Mouse (Mus musculus): ENCODE results near the gene Lax1. TPM values are rescaled to one million over a fixed set of nuclear protein-coding genes. Genes with fewer than 3 reads are reported as not detected.
"Not testable (repeated sequence)": the region's sequence is repeated elsewhere in the genome, so short reads cannot be mapped to it uniquely, and the experiment has no call there.

The Lax1 gene
- 2.4 and 4.1 TPM in 2 replicates for polyA plus RNA-seq (2012; rRNA removed)

- DNase-seq (ENCODE audit: low spot score) = no peak
These were observed at the start of gene Lax1 for GRCm38 (mm10) chr1:133689897-133690296. Gene Lax1, minus strand, starts transcription at chr1:133690108.

DNA sequence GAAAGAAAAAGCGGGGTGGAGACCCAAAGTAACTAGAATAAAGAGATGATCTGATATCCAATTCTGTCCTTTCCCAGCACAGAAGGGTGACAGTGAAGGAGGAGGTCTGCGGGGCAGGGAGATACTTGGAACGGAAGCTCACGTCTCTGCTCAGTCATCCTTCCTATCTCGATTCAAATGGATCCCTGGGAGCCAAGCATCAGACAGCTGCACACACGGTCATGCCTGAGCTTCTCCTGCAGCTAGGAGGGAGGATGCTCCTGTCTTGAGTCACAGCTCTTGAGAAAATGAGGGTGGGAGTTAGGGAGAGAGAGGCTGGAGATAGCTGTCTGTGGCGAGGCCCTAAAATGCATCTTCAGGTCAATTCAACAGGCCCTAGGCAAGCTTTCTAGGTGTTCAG, 46.8 kb upstream of the Lax1 start:
- DNase-seq (ENCODE audit: low spot score) = no peak

- no peak for DNase-seq (ENCODE audit: low spot score)
These were observed 46.2 kb upstream of the Lax1 start for GRCm38 (mm10) chr1:133735995-133736652.

GRCm38 (mm10) chr1:133732814-133733213, 42.9 kb upstream of the Lax1 start:
- no peak for DNase-seq (ENCODE audit: low spot score)

- no peak for DNase-seq (ENCODE audit: low spot score)
These were observed 38.4 kb upstream of the Lax1 start for GRCm38 (mm10) chr1:133728339-133728738.

DNA sequence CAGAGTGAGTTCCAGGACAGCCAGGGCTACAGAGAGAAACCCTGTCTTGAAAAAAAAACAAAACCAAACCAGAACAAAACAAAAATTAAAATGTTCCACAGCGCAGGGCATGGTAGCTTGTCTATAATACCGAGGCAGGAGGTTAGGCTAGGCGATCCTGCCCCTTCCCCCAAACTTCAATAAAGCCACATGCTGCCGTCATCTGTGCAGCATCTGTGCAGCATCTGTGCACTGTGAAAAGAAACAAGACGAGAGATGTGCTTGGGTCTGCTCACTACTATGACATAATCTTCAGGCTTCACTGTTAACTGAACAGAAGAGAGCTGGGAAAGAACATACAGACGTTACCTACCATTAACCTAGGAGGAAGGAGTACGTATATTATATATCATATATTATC, 30.4 kb upstream of the Lax1 start:
- DNase-seq (ENCODE audit: low spot score) = no peak

GRCm38 (mm10) chr1:133718786-133719185, 28.9 kb upstream of the Lax1 start:
- DNase-seq (ENCODE audit: low spot score) = no peak

DNA sequence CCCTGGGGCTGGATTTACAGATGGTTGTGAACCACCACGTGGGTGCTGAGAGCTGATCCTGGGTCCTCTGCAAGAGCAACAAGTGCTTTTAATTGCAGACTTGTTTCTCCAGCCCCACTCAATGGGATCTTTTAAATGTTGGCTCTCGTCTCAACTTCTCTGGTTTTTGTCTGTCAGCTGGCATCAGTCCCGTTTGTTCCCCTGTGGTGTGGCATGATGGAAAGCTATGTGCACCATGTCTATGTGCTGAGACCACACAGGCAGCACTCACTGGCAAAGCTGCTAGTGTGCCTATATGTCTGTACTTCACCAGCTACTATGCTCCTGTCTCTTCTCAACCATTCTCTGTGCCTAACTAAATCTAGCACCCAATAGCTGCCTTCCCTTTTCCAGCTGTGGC, 28.4 kb upstream of the Lax1 start:
- DNase-seq (ENCODE audit: low spot score) = no peak

DNA sequence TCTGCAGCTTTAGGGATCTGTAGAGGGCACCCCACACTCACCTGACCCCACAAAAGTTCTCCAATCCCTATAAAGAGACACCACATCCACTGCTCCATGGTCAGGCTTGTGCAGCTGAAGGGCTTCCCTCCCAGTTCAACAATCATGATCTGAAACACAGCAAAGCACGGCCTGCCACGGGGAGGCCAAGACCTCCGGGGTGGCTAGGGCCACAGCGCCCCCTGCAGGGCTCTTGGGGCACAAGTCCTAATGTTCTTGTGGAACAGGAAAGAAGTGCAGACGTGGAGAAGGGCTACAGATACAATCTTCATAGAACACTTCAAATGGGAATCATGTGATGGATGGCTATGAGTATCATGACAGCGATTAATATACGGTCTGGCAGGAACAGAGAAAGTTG, 26.6 kb upstream of the Lax1 start:
- DNase-seq (ENCODE audit: low spot score) = no peak

GRCm38 (mm10) chr1:133715191-133715590, 25.3 kb upstream of the Lax1 start:
- DNase-seq (ENCODE audit: low spot score) = no peak

DNA sequence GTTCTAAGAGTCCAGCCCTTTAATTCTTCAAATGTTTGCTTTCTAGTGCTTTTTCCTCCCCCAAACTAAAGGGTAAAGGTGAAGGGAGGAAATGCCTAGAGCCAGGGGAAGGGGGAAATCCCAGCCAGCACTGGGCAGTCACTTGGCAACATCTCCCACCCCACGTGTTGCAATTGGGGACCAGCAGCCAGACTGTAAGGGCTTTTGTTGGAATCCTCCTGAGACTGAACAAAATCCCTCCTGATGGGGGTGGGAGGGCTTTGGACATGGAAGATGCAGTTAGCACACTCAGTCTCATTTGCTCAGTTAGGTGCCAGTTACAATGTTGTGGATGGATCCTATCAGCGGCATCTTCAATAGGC, 23.1 kb upstream of the Lax1 start:
- no peak for DNase-seq (ENCODE audit: low spot score)

DNA sequence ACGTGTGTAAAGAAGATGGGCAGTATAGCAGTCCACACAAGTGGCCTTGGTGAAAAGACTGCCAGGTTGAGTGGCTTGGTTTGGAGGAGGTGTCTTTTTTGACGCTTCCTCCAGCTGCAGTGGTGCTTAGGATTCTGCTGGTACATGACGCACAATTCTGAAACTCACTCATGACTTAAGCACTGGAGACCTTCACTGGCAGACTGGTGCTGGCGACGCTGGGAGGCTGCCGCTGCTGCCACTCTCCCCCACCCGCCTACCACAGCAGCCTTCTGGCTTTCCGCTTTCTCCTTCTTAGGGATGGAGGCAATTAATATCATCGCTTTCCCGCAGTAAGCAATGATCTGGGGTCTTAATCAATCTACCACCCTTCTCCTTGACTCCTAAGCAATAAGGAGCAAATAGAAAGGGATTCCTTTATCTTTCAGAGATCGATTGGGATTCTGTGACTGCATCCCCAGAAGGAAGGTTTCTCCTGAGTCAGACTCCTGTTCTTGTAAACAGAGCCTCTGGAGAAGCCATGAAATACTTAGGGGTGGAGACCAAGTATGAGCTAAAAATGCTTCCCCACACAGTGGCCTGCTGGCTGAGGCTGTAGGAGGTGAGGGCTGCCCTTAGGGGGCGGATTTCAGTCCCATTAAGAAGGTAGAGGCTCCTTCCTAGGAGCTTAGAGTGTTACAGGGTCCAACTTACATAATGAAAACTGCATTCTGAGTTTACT, 22.5 kb upstream of the Lax1 start:
- no peak for DNase-seq (ENCODE audit: low spot score)

GRCm38 (mm10) chr1:133711376-133711775, 21.5 kb upstream of the Lax1 start:
- DNase-seq (ENCODE audit: low spot score) = no peak

- DNase-seq (ENCODE audit: low spot score) = no peak
These were observed 21.0 kb upstream of the Lax1 start for GRCm38 (mm10) chr1:133710895-133711294.

GRCm38 (mm10) chr1:133709292-133709691, 19.4 kb upstream of the Lax1 start:
- no peak for DNase-seq (ENCODE audit: low spot score)

GRCm38 (mm10) chr1:133701824-133702223, 11.9 kb upstream of the Lax1 start:
- DNase-seq (ENCODE audit: low spot score) = not testable (repeated sequence)

DNA sequence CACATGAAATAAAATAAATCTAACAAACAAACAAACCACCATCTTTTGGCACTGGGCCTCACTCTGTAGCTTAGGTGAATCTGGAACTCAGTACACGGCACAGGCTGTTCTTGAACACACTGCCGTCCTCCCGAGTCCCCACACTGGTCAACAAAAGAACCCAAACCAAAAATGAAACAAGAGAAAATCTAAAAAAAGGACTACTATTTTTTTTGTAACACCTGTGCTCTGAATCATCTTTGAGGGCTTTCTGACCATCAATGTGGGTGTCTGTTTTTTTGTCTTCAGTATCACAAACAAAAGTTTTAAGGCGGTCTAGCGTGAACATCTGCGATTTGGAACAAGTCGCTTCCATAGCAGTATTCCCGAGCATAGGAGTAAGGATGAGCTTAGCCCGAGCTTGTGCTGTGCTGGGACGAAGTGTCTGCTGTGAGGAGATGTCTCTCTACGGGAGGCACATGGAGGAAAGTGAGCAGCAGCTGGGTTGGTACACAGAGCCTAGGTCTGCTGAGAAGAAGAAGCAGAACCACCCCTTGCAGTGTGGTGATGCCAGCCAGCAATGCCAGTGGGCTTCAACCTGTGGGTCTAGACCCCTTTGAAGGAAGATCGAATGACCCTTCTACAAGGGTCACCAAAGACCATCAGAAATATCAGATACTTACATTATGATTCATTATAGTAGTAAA, 8.2 kb upstream of the Lax1 start:
- no peak for DNase-seq (ENCODE audit: low spot score)

DNA sequence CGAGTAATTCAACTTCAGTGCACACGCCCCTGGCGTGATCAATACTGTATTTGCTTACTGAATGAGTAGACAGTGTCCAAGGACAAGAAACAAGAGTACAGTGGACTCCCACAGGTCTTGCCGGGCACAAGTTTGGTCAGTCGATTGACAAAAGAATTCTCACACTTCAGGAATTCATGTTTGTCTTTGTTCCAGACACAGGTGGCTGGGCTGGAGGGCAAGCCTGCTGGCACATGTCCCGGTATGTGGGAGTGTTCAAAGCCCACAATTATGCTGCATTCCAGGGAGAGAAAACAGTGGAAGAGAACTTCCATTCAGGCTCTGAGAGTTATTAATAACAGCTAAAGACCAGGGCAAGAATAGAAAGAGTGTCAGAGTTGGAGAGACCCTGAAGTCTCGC, 6.0 kb upstream of the Lax1 start:
- DNase-seq (ENCODE audit: low spot score) = no peak

GRCm38 (mm10) chr1:133694876-133695275, 5.0 kb upstream of the Lax1 start:
- no peak for DNase-seq (ENCODE audit: low spot score)

DNA sequence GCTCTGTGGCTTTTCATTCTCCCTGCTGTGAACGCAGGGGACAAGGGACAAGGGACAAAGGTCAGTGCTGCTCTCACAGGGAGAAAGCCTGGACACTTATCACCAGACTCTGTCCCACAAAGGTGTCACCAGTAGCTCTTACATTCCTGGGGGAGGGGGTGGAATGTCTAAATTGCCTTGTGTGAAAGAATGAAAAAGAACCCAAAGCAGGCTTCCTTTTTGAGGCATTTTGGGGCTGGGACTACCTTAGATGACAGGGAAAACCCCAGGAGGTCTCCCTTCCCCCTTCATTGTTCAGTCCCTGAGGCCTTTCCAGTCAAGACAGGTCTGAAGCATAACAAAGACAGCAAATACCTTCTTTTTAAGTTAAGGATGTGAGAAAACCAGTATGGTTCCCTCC, 4.4 kb upstream of the Lax1 start:
- DNase-seq (ENCODE audit: low spot score) = no peak

GRCm38 (mm10) chr1:133693536-133694114, 3.7 kb upstream of the Lax1 start:
- no peak for DNase-seq (ENCODE audit: low spot score)

DNA sequence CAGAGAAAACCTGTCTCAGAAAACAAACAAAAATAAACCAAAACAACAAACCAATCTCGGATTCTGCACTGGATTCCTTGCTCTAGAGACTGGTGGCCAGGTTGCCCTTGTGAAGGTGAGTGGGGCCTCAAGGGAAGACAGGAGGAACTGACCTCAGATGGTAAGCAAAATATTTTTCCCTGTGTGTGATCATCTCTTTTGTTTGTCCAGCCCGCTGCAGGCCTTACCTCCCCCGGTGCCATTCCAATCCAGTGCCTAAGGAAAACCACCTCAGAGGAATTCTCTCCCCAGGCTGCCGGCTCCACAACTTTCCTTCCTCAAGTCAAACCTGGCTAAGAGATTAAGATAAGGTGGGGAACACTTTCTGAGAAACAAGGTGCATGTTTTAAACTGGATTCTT, 2.3 kb upstream of the Lax1 start:
- DNase-seq (ENCODE audit: low spot score) = no peak

DNA sequence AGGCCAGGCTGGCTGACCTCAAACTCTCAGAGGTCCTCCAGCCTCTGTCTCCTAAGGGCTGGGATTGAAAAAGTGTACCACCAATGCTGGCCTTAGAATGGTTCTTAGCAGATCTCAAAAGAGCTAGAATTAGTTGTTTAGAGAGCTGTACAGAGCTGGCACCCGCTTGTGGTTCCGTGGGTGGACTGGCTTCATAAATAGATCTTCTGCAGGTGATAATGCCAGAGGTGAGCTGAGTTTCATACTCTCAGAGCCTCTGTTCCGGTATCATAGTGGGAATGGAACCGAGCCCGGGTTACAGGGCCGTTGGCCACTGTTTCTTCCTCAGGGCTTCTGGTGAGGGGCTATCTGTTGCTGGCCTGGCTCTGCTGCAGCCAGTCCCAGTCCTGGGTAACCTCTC, 1.1 kb upstream of the Lax1 start:
- no peak for DNase-seq (ENCODE audit: low spot score)
